Mouse (Mus musculus): ENCODE measurements around the gene Cnpy3.

The Cnpy3 gene

DNA sequence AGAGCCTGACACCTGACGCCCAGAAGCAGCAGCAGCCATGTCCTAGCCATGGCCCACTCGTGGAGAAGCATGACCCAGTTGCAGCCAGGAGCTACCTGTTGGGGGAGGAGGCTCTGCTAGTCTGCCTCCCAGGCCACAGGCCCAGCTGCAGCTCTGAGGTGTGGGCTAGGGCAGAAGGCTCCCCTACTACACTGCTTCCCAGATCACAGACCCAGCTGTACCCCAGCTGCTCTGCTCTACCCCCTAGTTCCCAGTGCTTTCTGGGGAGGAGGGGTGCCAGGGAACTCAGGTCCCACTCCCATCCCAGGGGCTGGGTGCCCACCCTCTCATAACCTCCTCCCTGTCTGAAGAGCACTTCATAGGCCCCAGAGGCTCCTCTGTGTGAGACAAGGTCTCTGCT lies 11.5 kb upstream of the Cnpy3 start, which contains the start of gene Ptcra:
Ptcra (minus strand) TSS at position 169 of the 400 bp plus-strand sequence.
- DNase-seq, result peak; percentile 81

DNA sequence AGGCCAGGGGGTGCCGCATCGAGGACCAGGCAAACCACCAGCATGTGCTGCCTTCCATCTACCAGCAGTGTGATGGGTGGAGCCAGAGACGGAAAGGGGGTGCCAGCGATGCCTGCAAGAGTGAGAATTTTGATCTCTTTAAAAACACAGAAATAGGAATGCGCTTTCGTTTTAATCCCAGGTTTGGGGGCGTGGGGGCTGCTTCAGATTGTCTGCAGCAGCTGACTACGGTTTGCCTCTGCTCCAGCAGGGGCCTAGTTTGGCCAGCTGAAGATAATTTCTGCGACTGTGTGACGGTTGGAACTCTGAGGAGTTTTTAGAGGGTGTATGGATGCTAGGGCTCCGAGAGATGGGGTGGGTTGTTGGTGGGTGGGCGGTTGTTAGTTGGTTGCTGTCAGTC lies 6.7 kb upstream of the Cnpy3 start:
- DNase-seq, result no peak

DNA sequence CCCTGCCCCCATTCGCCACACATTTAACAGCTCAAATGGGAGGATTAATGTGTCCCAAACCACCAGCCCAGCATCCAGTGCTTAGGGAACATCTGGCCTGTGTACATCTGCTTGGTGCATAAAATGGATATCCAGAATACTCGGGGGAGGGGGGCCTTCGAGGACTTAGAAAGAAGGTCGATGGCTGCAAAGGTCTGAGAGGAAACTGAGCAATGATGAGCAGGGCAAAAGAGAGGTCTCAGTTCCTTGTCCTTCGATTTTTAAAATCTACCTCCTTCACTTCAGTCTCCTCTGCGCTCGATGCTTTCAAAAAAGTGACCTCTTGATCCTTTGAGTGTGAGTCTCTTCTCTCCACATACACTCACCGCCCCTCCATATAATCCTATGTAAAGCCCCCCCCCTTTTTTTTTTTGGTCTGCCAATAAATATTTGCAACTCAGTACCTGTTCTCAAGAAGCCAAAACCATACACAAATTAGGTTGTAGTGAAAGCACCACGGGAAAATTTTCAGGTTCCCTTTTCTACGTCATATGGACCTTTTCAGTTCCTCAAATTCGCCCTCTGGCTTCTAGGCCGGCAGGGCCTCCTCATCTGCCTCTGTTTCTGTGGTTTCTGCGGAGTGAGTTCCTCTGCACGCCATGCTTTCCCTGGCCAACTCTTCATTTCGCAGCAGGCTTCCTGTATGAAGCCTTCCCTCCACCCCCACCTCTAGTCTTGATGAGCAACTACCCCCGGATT lies 789 bp downstream of the Cnpy3 start:
- DNase-seq, result no peak

DNA sequence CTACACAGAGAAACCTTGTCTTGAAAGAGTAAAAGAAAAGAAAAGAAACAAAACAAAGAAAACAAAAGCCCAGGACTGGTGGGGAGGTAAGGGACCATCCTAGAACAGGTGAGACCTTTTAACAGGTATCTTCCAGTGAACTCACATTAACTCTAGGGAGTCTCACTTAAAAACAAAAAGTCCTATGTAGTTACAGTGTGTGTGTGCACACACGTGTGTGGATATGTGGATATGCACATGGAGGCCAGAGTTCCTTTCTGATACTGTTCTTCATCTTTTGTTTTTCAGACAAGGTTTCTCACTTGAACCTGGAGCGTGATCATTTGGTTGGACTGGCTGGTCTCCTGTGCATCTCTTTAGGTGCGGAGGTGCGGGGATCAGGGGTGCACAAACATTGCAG lies 1.4 kb downstream of the Cnpy3 start:
- no peak for DNase-seq

DNA sequence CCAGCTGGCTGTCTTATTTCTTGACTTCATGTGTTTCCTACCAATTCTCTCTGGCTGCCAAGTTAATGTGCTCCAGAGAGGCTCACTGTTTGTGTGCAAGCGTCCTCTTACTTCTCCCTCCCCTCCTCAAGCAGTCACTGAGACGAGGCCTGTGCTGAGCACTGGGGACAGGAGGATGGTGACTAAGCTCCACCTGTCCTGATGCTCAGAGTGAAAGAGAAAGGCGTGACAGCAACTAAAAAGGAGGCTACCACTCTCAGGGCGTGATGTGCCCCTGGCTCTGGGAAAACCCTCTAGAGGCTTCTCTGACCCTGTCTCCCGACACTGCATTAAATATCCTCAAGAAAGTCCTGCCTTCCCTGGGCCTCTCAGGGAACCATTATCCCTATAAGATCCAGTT lies 2.7 kb downstream of the Cnpy3 start:
- DNase-seq, result no peak

DNA sequence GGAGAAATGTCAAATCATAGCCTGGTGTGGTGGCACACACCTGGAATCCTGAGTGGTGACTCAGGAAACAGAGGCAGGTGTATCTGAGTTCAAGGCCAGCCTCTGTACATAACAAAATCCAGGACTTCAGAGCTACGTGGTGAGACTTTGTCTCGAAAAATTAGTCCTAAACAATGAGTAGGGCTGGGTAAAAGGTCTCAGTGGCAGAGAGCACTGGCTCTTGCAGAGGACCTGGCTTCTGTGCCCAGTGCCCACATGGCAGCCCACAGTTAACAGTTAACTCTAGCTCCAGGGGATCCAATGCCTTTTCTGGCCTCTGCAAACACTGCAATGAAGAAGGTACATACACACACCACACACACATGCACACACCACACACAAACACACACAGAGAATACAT lies 4.2 kb downstream of the Cnpy3 start:
- no peak for DNase-seq

DNA sequence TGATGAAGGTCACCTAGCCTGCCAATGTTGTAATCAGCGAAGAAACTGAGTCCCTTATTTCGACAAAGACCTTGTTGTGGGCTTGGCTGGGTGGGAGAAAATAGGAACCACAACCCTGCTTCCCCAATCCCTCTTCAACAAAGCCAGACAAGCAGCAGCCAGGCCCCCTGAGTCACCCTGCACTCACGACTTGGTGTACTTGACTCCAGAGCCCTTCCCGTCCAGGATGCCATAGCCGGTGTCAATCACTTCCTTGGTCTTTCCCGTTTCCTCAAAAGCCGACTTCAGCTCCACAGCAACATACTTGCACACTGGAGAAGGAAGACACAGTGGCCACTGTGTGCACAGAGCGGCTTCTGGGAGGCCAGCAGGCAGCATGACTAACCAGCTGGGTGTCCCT lies 4.8 kb downstream of the Cnpy3 start:
- no peak for DNase-seq

DNA sequence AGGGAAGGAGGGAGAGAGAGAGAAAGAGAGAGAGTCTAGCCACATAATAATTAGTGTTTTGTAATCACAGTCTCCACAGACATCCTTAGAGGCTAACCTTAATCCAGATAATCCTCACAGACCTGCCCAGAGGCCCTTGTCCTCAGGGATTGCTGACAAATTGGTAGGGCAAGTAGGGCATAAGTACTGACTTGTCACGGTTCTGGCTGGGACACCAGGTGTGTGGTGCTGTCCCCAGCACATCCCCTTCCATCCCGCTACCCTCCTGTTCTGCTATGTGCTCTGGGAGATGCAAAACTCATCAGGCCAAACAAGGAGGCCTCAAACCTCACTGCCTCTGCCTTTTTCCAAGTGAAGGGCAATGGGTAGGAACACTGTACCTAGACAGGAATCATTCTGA lies 6.5 kb downstream of the Cnpy3 start:
- DNase-seq, result no peak

DNA sequence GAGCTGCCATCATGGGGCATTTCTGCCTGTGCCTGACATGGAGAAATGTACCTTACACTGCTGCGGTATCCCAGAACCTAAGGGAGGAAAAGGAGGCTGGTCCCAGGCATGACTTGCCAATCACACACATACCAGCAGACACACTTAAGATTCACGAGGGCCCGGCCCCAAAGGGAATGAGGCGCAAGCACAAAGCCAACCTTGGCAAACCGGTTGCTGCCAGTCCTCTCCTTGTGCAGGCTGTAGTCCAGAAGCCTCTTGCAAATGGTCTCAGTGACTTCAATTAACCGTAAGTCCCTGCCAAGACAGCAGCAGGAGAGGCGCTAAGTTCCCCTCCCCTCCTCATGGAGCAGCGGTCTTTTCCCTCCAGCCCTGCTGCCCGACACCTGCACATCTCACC lies 9.0 kb downstream of the Cnpy3 start:
- DNase-seq, result no peak

DNA sequence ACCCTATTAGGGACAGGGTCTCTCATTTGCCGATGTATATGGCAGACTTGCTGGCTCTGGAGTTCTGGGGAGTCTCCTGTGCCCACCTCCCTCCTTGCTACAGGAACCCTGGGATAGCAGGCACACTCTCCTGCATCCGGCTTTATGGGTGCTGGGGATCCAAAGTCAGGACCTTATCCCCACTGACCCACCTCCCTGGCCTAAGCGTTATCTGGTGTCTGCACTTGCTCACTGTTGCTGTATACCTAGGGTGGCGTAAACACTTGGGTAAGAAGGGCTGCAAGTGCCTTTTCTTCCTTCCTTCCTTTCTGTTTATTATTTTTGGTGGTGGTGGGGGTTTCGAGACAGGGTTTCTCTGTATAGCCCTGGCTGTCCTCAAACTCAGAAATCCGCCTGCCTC lies 10.7 kb downstream of the Cnpy3 start:
- DNase-seq, result no peak

DNA sequence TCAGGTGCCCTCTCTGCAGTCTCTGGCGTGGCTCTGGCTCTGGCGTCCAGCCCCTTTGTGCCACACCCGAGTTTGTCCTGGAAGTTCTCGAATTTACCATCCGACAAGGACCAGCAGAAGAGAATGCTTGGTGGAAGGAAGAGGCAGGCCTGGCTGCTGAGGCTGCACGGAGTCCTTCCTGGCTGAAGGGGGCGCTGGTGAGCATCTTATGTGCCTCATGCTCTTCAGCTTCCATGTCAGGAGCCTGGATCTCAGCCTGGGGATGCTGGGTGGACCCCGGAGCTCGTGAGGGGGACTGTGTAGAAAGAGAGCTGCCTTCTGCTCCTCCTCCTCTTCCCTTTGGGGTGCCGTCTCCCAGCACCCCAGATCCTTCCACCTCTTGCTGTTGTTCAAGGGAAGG lies 15.9 kb downstream of the Cnpy3 start:
- peak; percentile 64 for DNase-seq

DNA sequence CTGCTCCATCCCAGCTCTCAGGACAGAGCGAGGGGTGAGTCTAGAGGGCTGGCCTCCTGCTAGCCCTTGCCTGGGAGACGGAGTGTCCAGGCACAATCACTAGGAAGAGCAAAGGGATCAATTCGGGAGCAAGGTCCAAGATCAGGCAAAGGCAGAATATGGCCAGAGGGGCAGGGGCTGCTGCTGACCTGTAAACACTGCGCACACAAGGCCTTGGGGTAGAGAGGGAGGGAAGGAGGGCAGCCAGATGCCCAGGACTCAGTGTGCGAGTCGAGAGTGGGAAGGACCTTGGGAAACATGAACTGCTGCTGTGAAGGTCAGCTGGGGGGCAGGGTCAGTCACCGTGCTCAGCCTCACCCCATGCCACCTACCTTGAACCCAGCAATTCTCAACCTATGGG lies 16.7 kb downstream of the Cnpy3 start:
- no peak for DNase-seq

DNA sequence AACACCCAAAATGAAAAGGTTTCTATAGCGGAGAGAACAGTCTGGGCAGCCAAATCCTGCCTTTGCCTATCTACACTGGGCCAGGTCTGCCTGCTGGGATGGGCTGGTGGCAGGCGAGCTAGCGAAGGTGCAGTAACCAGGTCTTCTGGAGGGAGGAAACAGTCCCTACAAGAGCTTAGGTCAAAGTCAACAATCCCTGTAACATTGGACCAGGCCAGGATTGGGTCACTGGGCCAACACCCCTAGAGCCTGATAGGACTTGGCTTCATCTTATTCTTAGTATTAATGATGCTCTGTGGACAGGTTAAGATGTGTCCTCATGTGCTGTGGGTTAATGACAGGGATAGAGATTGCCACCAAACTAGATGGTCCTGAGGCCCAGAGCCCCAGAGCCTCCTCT lies 18.0 kb downstream of the Cnpy3 start:
- no peak for DNase-seq

DNA sequence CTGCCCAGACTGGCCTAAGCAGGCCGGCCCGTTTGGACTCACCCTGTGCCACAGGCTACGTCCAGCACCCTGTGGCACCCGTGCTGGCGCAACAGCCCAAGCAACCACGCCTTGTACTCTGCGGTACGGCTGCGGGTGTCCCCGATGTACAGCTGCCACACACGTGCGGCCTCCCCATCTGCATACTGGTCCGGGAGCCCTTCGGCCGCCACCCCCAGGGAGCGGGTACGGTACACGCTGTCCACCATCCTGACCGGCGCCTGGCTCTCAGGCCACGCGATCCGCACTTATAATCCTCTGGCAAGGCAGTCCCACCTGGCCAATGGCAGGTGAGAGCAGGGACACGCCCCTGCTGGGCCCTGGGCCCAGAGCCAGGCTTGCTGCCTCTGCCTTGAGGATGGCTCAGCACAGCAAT lies 23.1 kb downstream of the Cnpy3 start, which contains the start of gene Gnmt:
Gnmt (minus strand) TSS at position 265 of the 415 bp plus-strand sequence.
- DNase-seq, result no peak

DNA sequence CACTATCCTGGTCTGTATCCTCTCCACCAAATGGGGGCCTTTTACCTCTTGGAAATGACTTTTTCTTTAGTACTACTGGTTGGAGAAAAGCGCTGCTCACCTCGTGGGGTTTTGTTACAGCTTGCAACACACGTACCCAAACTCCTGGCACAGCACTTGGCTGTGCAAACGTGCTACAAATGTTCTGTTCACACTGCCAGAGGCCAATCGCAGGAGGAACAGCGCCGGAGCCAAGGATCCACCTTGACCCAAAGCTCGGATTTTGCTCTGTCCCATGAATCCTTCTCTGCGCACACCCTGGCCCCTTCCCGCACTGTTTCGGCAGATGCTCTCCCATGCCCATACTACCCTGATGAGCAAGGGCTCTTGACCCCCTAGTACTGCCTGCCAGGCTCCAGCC lies 23.5 kb downstream of the Cnpy3 start:
- DNase-seq, result no peak

DNA sequence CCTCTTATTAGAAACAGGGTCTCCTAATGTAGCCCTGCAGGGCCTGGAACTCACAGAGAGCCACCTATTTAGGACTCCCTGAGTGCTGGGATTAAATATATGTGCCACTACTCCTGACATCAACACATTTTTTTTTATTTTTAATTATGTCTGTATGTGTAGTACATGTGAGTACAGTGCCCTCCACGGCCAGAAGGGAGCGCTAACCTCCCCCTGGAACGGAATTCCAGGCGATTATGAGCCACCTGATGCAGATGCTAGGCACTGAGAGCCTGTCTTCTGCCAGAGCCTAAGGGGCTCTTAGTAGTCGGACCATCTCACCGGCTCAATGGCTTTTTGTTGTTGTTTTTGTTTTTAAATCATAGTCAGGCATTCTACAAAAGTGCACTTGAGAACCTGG lies 24.0 kb downstream of the Cnpy3 start:
- peak; percentile 49 for DNase-seq

DNA sequence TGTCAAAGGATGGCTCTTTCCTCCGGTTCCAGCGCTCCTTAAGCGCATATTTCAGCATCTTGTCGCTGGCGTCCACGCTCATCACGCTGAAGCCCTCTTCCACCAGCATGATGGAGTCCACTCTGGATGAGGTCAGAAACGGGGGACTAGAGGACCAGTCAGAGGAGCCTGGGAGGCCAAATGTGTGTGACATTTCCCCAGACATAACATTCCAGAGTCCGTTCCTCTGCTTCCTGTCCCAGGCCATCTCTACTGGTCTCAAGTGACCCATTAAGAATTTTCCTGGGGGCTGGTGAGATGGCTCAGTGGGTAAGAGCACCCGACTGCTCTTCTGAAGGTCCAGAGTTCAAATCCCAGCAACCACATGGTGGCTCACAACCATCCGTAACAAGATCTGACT lies 24.7 kb downstream of the Cnpy3 start:
- DNase-seq, result no peak

DNA sequence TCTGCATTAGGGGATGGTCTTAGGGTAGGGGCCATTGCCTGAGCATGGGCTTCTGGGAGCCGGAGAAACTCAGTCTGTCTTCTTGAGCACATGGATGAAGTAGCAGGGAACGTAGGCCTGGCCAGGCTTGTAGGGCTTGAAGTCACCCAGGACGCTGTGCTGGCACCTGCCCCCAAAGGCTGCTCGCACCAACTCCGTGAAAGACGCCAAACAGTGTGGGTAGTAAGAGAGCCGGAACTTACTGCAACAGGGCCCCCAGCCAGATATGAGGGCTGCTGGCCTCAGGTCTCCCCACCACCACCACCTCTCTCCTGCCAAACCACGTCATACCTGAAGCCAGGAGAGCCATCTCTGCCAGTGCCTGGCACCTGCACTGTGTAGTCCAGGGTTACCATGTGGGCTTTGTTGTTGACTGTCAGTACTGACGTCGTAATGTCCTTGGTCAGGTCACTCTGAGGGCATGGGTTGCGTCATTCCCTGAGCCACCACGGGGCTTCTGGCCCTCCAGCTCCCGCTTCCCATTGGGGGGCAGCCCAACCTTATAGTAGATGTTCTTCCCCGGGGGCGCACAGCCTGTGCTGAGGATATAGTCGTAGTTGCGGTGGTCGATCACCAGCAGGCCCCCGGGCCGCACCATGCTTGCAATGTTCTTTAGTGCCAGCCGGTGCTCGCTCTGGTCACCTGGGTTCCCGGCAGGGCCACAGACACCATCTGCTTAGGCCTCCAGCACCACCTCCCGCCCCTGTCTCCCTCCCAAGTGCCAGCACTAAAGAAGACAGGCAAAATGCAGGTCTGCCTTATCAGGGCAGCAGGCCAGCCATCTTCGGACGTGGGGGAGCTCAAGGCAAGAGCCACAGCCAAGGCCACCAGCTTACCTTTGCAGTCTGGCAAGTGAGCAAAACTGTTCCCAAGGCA lies 26.0 kb downstream of the Cnpy3 start:
- no peak for DNase-seq

DNA sequence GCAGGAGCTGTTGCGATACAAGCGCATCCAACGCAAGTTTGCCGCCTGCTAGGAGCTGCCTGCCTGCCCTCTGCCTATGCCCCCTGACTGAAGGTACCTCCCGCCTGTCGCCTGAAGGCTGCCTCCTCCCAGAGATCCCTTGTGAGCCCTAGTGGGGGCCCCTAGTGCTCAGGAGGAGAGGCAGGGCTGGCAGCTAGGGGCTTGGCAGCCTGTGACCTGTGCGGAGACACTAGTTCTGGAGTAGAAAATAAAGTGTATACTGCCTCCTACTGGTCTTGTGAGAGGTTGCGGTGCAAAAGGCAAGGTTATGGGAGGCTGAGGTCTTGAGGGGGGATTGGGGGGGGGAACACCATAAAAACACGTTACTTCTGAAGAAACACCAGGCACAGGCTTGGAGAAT lies 26.7 kb downstream of the Cnpy3 start:
- DNase-seq, result peak; percentile 67

DNA sequence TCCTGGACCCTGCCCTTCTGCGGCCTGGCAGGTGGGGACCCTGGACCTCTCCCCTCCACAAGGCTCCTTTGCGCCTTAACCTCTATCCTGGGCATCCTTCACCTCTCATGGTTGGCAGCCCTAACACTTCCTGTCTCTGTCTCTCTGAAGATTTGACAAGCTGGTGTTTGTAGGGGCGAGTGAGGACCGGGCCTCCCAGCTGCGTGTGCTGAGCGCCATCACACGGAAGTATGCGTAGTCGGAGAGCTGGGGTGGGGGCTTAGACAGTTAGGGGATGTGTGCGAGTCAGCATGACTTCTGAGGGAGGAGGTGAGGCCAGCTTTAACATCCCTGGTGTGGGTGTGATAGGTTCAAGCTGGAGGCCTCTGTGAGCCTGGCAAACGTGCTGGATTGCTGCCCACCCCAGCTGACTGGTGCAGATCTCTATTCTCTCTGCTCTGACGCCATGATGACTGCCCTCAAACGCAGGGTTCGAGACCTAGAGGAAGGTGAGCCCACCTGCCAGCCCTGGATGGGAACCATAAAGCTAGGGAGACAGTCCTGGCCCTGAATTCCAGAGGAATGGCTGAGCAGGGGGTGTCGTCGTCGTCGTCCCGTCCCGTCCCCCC lies 27.4 kb downstream of the Cnpy3 start:
- DNase-seq, result no peak

DNA sequence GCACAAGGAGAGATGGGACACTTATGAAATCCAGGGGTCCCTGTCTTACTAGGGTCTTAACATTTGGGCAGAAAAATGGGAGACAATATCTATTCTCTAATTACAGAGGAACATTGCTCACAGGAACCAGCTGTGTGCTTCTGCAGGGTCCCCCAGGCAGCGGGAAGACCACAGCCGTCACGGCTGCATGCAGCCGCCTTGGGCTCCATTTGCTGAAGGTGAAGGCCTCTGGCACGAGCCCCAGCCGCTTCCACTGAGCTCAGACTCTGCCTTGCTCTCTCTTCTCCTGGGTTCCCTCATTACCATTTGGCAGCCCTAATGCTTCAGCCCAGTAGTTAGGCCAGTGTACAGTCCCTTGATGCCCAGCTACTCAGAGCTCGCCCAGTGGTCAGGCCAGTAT lies 30.9 kb downstream of the Cnpy3 start:
- DNase-seq, result no peak

DNA sequence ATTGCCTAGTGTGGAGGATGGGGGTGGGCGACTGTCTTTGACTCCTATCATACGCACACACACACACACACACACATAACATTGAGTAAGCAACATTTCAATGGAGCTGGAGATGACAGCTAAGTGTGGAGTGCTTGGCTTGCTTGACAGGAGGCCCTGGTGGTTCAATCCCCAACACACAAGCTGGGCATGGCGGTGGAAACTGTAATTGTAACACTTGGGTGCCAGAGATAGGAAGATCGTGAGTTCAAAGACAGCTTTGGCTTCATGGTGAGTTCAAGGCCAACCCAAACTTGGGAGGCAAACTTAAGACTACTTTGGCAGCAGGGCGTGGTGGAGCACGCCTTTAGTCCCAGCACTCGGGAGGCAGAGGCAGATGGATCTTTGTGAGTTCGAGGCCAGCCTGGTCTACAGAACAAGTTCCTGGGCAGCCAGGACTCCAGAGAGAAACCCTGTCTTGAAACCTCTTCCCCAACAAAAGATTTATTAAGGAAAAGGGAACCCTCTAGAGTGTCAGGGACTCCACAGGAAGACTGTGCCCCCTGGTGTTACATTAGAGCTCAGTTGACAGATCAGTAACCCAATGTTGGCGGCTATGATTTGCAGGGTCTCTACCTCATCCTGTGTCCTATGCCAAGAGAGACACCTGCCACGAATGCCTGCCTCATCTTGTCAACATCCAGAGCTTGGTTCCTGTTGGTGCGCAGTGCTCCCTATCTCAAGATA lies 37.1 kb downstream of the Cnpy3 start:
- peak; percentile 40 for DNase-seq

DNA sequence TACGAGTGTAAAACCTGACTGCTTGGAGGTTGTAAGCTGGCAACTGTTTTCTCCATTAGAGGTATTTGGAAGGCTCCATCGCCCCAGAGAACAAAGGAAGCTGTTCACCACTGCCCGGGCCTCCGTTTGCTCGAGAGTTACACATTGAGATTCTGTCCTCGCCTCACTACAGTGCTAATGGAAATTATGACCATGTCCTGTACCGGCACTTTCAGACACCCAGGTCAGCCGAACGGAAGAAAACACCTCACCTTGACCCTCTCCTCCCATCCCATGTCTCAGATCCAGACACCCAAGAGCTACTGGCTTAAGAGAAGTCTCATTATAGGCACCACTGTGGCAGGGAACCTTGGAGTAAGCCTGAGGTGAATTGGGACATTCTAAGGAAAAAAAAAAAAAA lies 38.2 kb downstream of the Cnpy3 start:
- no peak for DNase-seq
